Mouse (Mus musculus) spleen, adult 2 months (tissue): ENCODE measurements around the gene Wwox.

Source experiments
- CTCF ChIP-seq: fragments of 200-500 bp; IDR thresholded peaks from 2 replicates; pipeline ENCODE4 v1.5.1; 2011; ENCODE audit warnings: mild to moderate bottlenecking, inconsistent platforms; ENCODE audit not compliant: insufficient read depth, insufficient read length, insufficient replicate concordance; ENCODE audit errors: extremely low read depth
- POLR2A ChIP-seq: fragments of 200-500 bp; IDR thresholded peaks from 2 replicates; pipeline ENCODE4 v1.6.1; 2011; ENCODE audit warnings: low read depth, low read length, inconsistent platforms

- TF ChIP-seq CTCF (no peak), POLR2A (no peak)
These were observed 911.3 kb downstream of the Wwox start for GRCm38 (mm10) chr8:115350707-115351106.
